Mouse (Mus musculus) G1E (cell line): Measurements from ENCODE around the gene Clasp2. TPM values are rescaled to one million over a fixed set of nuclear protein-coding genes. Genes with fewer than 3 reads are reported as not detected.
A peak's percentile ranks its signal among the peaks of the same experiment; 100 is the strongest.

Source experiments
- ATAC-seq: 2 replicates; pipeline ENCODE4 v1.8.0; 2016; ENCODE audit warnings: mild to moderate bottlenecking; ENCODE audit not compliant: insufficient number of reproducible peaks, poor library complexity, low FRiP score, severe bottlenecking; ENCODE audit errors: extremely low read depth
- DNase-seq: peaks from one replicate; pipeline ENCODE4 v3.0.0; 2012; ENCODE audit warnings: low spot score
- H3K27me3 ChIP-seq: 2 replicates; pipeline ENCODE4 v1.6.1; 2012; ENCODE audit warnings: mild to moderate bottlenecking, low read length, inconsistent platforms; ENCODE audit not compliant: insufficient read depth
- H3K36me3 ChIP-seq: replicated peaks from 2 replicates; pipeline ENCODE3; 2012; ENCODE audit warnings: mild to moderate bottlenecking, inconsistent platforms
- H3K4me1 ChIP-seq: 2 replicates; pipeline ENCODE4 v1.6.1; 2012; ENCODE audit warnings: low read depth, low read length, inconsistent platforms, mixed read lengths; ENCODE audit not compliant: insufficient read depth
- H3K4me3 ChIP-seq: 2 replicates; pipeline ENCODE4 v1.5.1; 2012; ENCODE audit warnings: low read depth, mild to moderate bottlenecking, inconsistent platforms, low read length, moderate library complexity, mixed read lengths
- H3K9me3 ChIP-seq: replicated peaks from 2 replicates; pipeline ENCODE4 v1.6.1; 2012; ENCODE audit warnings: inconsistent platforms
- CTCF ChIP-seq: IDR thresholded peaks from 2 replicates; pipeline ENCODE4 v1.5.1; 2012; ENCODE audit warnings: low read depth, low read length, inconsistent platforms, mixed read lengths
- GATA1 ChIP-seq: IDR thresholded peaks from 2 replicates; pipeline ENCODE4 v1.6.1; 2012; ENCODE audit warnings: borderline replicate concordance, low read length, inconsistent platforms, mixed read lengths
- GATA2 ChIP-seq: IDR thresholded peaks from 2 replicates; pipeline ENCODE4 v1.6.1; 2012; ENCODE audit warnings: low read depth, low read length, inconsistent platforms, borderline replicate concordance
- POLR2AphosphoS5 ChIP-seq: IDR thresholded peaks from 2 replicates; pipeline ENCODE4 v1.6.1; 2012; ENCODE audit warnings: low read depth, low read length, inconsistent platforms; ENCODE audit not compliant: insufficient replicate concordance
- TAL1 ChIP-seq: conservative IDR thresholded peaks from 2 replicates; pipeline ENCODE4 v1.6.1; 2012; ENCODE audit warnings: low read depth, low read length, inconsistent platforms, mixed read lengths
- polyA plus RNA-seq: library from polyadenylated mRNA; stranded (reverse); fragments of >175 nt; gene quantifications from 2 replicates; pipeline ENCODE4 v1.2.3, GENCODE M21; 2012
- total RNA-seq, 2 experiments: library from RNA; stranded (forward) in 1 of 2; stranded (reverse) in 1 of 2; fragments of 200-1000 nt in 1 of 2; fragments of >200 nt in 1 of 2; fragmentation: Nextera tagmentation in 1 of 2; gene quantifications; 2 replicates each; pipeline ENCODE4 v1.2.3; 2014 to 2017

The Clasp2 gene
- total and polyA plus RNA-seq, 3 experiments = 8.7 to 92.0 (median 40.4) TPM

DNA sequence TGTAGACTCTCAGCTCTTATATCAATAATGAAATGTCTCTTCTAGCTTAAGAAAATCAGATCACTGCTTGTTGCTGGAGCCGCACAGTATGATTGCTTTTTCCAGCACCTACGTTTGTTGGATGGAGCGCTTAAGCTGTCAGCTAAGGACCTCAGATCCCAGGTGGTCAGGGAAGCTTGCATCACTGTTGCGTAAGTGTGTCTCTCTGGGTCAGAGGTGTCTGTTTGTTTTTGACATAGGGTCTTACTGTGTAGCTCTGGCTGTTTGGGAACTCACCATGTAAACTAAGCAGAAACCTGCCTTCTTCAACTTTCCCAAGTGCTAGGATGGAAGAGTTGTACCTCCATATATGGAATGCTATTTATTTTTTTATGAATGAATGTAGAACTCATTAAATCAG lies 102.8 kb downstream of the Clasp2 start:
- no peaks in the 10 kb centered on the region for H3K4me1 ChIP-seq
- TF ChIP-seq GATA2 (no peak), TAL1 (no peak), POLR2AphosphoS5 (no peak), GATA1 (no peak), CTCF (no peak)
- ATAC-seq = no peak
- no peak overlapping the region for H3K4me3 ChIP-seq
- no peaks in the 10 kb centered on the region for H3K27me3 ChIP-seq
- no peak for DNase-seq
- H3K36me3 ChIP-seq = peaks cover 56% of the 10 kb centered on the region
- H3K9me3 ChIP-seq = no peaks in the 10 kb centered on the region

DNA sequence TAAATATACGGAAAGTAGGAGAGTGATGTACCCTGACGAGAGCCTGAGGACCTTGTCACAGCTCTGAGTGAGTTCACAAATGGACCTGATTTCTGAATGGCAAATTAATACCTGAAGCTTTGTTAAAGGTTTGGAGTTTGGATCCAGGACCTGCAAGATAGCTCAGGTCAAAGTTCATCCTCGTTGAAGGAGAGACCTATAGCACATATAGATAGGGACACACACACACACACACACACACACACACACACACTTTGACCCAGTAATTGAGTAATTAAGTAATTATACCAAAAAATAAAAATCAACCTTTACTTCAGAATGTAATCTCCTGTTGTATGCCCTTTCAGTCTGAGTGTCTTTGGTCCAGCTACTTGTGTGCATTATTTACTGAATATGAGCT lies 114.2 kb downstream of the Clasp2 start:
- Histone ChIP-seq H3K36me3 (peaks cover 68% of the 10 kb centered on the region), H3K9me3 (no peaks in the 10 kb centered on the region), H3K4me3 (no peak overlapping the region), H3K4me1 (peaks cover 10% of the 10 kb centered on the region), H3K27me3 (no peaks in the 10 kb centered on the region)
- no peak for TF ChIP-seq GATA1
- TF ChIP-seq CTCF = no peak
- TF ChIP-seq TAL1 = no peak
- no peak for TF ChIP-seq GATA2
- no peak for TF ChIP-seq POLR2AphosphoS5
- ATAC-seq (no peak), DNase-seq (no peak)

DNA sequence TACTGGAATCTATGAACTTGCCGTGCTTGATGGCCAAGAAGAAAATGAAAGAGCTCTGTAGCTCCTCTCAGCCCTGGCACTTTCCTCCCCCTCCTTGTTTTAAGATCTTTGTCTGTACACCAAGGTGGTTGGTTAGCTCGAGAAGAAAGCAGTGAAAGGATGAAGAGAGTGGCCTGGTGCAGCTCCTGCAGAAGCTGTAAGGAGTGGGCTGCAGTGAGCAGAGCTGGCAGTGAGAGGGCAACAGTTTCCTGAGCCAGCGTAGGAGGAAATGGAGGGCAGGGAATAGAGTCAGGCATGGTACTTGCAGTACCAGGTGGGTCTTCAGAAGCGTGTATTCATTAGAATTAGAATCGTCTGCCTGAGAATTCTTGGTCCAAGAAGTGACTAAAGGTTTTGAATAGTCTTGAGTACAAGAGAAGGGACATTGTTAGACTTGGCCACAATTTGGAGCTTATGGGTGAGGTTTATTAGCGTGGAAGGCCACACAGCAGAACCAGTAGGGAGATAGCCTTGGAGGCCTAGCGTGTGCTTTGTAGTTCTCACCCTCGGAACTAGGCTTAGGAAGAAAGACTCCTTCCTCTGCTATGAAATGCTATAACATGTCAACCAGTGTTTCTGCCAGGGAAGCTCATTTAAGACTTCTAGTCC lies 116.1 kb downstream of the Clasp2 start:
- DNase-seq (no peak), ATAC-seq (no peak)
- no peak overlapping the region for H3K4me3 ChIP-seq
- no peak for TF ChIP-seq CTCF
- TF ChIP-seq GATA1 = no peak
- no peak for TF ChIP-seq TAL1
- no peak for TF ChIP-seq POLR2AphosphoS5
- no peak for TF ChIP-seq GATA2
- H3K27me3 ChIP-seq = no peaks in the 10 kb centered on the region
- peaks cover 65% of the 10 kb centered on the region for H3K36me3 ChIP-seq
- H3K4me1 ChIP-seq = peaks cover 10% of the 10 kb centered on the region
- H3K9me3 ChIP-seq = no peaks in the 10 kb centered on the region

DNA sequence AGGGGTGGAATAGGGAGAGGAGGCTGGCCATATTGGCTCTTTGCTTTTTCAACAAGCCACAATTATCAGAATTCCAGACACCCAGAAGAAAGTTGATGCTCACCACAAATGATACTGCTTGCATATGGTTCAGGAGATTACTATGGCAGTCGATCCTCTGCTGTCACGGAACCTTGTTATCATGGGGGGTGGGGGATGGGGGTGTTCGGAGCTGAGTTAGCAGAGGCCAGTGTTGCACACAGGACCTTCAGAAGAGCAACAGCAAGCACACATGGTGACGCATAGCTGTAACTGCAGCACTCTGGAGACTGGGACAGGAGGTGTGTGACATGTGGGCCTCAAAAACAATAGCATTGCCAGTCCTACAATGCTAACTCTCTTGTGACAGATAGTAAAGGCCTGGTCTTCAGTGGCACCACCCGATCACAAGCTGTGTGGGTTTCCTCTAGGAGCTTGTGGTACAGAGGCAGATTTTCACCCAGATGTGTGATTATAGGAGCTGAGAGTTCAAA lies 116.7 kb downstream of the Clasp2 start:
- DNase-seq (no peak), ATAC-seq (no peak)
- Histone ChIP-seq H3K4me1 (peaks cover 12% of the 10 kb centered on the region), H3K27me3 (no peaks in the 10 kb centered on the region), H3K4me3 (no peak overlapping the region), H3K9me3 (no peaks in the 10 kb centered on the region), H3K36me3 (peaks cover 64% of the 10 kb centered on the region)
- TF ChIP-seq GATA2 = no peak

DNA sequence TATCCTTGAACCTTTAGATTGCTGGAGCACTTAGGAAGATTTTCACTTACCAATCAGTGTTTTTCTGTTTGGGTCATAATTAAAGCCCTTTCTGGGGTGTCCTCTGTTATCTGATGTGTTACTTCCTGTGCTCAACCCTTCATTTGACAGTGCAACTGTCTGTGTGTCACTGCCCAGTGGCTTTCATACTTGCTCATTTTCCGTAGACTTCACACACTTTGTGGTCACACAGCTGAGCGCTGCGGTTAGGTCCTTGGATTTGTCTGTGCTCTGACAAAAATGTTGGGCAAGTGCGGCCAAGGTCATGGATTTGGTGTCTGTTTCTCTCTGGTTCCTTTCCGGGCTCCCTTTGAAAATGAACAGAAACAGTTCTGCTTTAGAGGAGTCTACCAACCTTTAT lies 118.1 kb downstream of the Clasp2 start:
- Histone ChIP-seq H3K4me1 (peaks cover 20% of the 10 kb centered on the region), H3K4me3 (no peak overlapping the region), H3K9me3 (no peaks in the 10 kb centered on the region), H3K36me3 (peaks cover 61% of the 10 kb centered on the region), H3K27me3 (no peaks in the 10 kb centered on the region)
- DNase-seq (no peak), ATAC-seq (peak; percentile 62)
- TF ChIP-seq TAL1 (no peak), GATA2 (no peak), POLR2AphosphoS5 (no peak), CTCF (no peak), GATA1 (no peak)

DNA sequence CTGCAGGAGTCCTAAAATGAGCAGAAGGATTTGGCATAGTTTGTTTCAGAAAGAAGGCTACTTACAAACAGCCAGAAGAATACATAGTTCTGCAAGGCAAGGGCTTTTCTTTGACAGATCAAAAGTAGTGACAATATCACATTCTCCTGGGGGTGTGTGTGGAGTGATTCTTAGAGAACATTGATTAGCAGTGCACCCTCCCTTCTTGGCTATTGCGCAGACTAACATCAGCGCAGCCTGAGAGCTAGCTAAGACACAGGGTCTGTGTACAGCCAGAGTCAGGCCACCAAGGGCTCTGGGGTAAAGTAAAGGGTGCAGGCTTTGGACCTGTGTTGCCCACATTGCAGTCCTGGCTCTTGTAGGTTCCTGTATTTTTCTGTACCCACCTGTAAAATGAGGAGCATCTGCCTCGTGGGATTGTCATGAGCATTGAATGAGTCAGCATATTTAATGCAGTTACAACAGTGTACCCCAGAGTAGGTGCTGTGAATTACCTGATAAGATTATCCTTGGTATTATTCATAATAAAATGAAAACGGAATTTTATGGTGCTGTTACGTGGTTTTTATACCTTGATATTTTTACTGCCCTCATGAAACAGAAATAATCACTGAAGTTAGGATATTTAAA lies 122.2 kb downstream of the Clasp2 start:
- no peak overlapping the region for H3K4me3 ChIP-seq
- TF ChIP-seq POLR2AphosphoS5 = no peak
- TF ChIP-seq GATA1 = no peak
- TF ChIP-seq TAL1 = no peak
- no peak for TF ChIP-seq GATA2
- no peak for TF ChIP-seq CTCF
- peaks cover 13% of the 10 kb centered on the region for H3K4me1 ChIP-seq
- peaks cover 57% of the 10 kb centered on the region for H3K36me3 ChIP-seq
- ATAC-seq = no peak
- DNase-seq = no peak
- H3K9me3 ChIP-seq = no peaks in the 10 kb centered on the region
- no peaks in the 10 kb centered on the region for H3K27me3 ChIP-seq

DNA sequence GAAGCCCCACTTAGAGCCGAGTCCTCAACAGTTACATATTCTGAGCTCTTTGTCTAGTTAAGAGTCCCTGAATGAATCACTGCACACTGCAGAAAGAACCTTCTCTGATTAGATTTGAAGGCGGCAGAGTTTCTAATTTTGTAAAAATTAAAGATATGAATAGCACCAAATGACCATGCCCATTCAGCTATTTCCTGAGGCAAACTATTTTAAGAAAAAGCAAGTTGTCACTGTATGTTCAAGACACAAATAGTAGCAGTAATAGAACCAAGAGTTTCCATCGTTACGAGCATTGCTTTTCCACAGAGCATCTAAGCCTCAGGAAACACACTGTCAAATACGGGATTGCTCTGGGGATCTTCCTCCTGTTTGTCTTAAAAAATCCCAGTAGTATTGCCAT lies 126.7 kb downstream of the Clasp2 start:
- no peaks in the 10 kb centered on the region; the same call in 1 of the 2 replicates for H3K27me3 ChIP-seq
- peaks cover 66% of the 10 kb centered on the region for H3K36me3 ChIP-seq
- H3K4me3 ChIP-seq = no peak overlapping the region
- ATAC-seq = no peak
- DNase-seq = no peak
- peaks cover 8% of the 10 kb centered on the region for H3K4me1 ChIP-seq
- H3K9me3 ChIP-seq = no peaks in the 10 kb centered on the region
- TF ChIP-seq GATA2 = no peak
- no peak for TF ChIP-seq GATA1
- no peak for TF ChIP-seq CTCF
- no peak for TF ChIP-seq POLR2AphosphoS5
- no peak for TF ChIP-seq TAL1
